Mouse (Mus musculus): ENCODE data around the gene 2510009E07Rik. TPM values are rescaled to one million over a fixed set of nuclear protein-coding genes. Genes with fewer than 3 reads are reported as not detected.

Gene 2510009E07Rik
- polyA plus RNA-seq, 1 experiment from 2014 or later = 27.0 TPM

DNA sequence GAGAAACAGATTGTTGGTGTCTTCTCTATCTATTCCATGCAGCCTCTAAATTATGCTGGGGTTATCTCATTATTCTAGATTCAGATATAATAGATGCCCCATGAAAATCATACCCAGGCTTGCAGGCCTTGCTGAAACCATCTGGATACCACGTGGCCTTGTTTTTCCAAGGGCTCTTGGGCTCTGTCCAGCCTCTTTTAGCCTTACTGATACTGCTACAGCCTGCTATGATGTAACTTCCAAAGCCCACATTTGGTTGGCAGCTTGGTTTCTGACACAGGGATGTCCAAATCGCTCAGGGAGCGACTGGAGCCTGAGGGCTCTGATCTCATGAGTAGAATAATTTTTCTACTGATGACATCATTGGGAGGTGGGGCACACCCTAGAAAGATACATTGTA is 48.5 kb downstream of the 2510009E07Rik start:
- Histone ChIP-seq H3K4me1 (peaks cover 11% of the 10 kb centered on the region), H3K4me2 (replicated peaks) (no peak overlapping the region), H3K9ac (no peak overlapping the region), H3K27ac (no peak overlapping the region), H3K27me3 (no peaks in the 10 kb centered on the region), H3K9me3 (no peaks in the 10 kb centered on the region), H3K4me3 (no peak overlapping the region), H3K36me3 (no peaks in the 10 kb centered on the region)
- no peak for ATAC-seq (ENCODE audit: insufficient number of reproducible peaks, insufficient read depth, low FRiP score, low TSS enrichment)
- 79% methylated on average over 3 of the region's 3 CpGs for WGBS

DNA sequence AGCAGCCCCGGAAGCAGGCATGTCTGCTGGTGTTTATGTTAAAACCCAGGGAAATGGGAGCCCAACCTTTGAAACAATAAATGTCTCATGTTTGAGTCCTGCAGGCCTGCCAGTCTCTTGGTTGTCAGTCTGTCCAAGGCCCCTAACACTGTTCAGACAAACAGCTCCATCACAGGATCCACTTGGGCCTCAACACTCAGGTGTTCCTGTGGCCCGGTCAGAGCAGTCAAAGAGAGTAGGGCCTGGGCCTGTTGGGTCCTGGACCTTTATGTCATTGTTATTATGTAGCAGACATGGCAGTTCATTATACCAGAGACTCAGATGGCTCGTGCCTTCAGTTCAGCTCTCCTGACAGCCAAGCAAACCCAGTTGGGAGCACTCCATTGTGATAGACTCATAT is 49.9 kb downstream of the 2510009E07Rik start:
- Histone ChIP-seq H3K4me3 (no peak overlapping the region), H3K9me3 (no peaks in the 10 kb centered on the region), H3K4me2 (replicated peaks) (no peak overlapping the region), H3K27ac (peak overlapping the region; percentile 66; the same call in 1 of the 2 replicates), H3K36me3 (no peaks in the 10 kb centered on the region), H3K27me3 (no peaks in the 10 kb centered on the region), H3K4me1 (peaks cover 11% of the 10 kb centered on the region), H3K9ac (no peak overlapping the region)
- WGBS = 69% methylated on average over 3 of the region's 3 CpGs
- no peak for ATAC-seq (ENCODE audit: insufficient number of reproducible peaks, insufficient read depth, low FRiP score, low TSS enrichment)

DNA sequence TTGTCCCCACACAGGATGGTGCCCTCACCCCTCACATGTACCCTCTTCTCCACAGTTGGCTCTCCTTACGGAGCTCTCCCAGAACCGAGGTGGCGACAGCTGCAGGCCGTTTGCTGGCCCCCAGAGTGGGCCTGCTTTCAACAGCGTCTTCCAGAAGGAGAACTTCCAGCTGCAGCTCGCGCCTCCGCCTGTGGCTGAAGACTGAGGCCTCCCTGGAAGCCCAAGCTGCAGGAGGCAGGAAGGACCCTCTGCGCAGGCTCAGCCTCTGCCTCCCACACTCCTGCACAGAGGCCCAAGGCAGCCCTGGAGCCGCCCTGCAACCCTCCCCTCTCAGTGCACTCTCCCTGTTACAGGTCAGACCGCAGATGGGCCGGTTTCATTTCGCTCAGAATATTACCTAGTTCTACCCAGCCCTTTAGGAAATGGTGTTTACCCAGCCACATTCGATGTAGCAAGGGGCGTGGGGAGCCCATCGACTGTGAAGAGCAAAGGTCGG is 50.4 kb downstream of the 2510009E07Rik start:
- WGBS = 36% methylated on average over 17 of the region's 17 CpGs
- Histone ChIP-seq H3K27ac (peak overlapping the region; percentile 66), H3K4me2 (replicated peaks) (no peak overlapping the region; the same call in 1 of the 2 replicates), H3K9me3 (no peaks in the 10 kb centered on the region), H3K4me3 (no peak overlapping the region), H3K9ac (no peak overlapping the region), H3K36me3 (no peaks in the 10 kb centered on the region), H3K4me1 (peaks cover 11% of the 10 kb centered on the region), H3K27me3 (no peaks in the 10 kb centered on the region)
- no peak for ATAC-seq (ENCODE audit: insufficient number of reproducible peaks, insufficient read depth, low FRiP score, low TSS enrichment)

DNA sequence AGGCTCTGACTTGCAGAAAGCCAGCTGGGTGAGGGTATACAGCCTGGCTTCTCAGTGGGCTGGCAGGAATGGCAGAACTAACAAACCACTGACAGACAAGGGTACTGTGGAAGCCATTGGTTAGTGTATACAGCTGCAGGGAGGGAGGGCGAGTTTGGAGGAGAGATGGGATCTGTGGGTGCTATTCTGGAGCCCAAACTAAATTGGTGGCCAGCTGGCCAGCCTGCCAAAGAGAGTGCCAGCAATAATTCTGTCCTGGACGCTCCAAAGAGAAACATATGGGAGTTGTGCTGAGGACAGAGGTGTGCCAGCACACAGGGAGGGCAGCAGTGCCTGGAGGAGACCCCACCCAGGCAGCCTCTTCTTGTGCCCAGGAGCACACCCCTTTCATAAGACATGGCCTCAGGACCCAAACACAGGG is 50.8 kb downstream of the 2510009E07Rik start:
- Histone ChIP-seq H3K9me3 (no peaks in the 10 kb centered on the region), H3K9ac (no peak overlapping the region), H3K36me3 (no peaks in the 10 kb centered on the region), H3K27ac (peak overlapping the region; percentile 66), H3K27me3 (no peaks in the 10 kb centered on the region), H3K4me1 (peaks cover 11% of the 10 kb centered on the region), H3K4me2 (replicated peaks) (no peak overlapping the region; the same call in 1 of the 2 replicates), H3K4me3 (no peak overlapping the region)
- no peak for ATAC-seq (ENCODE audit: insufficient number of reproducible peaks, insufficient read depth, low FRiP score, low TSS enrichment)
- WGBS = 74% methylated on average over 2 of the region's 2 CpGs

DNA sequence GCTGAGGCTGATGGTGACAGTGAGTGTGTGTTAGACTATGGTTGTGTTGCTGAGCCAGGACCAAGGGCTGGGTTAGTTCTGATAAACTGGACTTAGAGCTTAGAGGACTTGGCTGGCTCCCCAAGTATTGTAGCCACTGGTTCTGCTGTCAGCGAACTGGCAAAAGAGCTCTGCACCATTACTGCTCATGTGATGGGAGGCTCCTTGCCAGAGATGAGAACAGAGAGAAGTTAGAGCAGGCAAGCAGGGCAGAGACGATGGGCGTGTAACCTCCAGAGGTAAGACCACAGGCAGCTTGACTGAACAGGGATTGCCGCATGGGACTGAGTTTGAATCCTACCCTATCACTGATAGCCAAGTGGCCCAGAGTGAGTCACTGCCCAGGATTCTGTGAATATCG is 51.6 kb downstream of the 2510009E07Rik start:
- no peak for ATAC-seq (ENCODE audit: insufficient number of reproducible peaks, insufficient read depth, low FRiP score, low TSS enrichment)
- Histone ChIP-seq H3K9ac (no peak overlapping the region), H3K4me2 (replicated peaks) (no peak overlapping the region), H3K4me3 (no peak overlapping the region), H3K4me1 (peaks cover 11% of the 10 kb centered on the region), H3K36me3 (no peaks in the 10 kb centered on the region), H3K27ac (no peak overlapping the region), H3K9me3 (no peaks in the 10 kb centered on the region), H3K27me3 (no peaks in the 10 kb centered on the region)
- WGBS = 93% methylated on average over 5 of the region's 5 CpGs

DNA sequence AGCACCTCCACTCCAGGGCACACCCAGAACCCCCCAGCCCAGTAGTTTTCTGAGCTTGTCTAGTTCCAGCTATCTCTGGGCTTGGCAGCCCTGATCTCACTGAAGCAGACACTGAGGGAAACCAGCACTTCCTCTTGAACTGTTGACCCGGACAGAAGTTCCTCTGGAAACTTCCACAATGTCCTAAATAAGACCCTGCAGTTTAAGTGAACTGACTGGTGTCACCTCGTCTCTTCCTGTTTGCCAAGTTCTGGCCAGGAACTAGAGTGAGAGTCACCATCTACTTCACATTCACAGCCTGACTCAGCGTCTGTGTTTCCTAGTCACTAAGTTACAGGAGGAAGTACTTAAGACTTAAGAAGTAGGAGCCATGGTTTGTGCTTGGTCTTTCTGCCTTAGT is 52.5 kb downstream of the 2510009E07Rik start:
- WGBS = 74% methylated on average over 3 of the region's 3 CpGs
- Histone ChIP-seq H3K4me3 (no peak overlapping the region), H3K27me3 (no peaks in the 10 kb centered on the region), H3K4me2 (replicated peaks) (no peak overlapping the region), H3K4me1 (peaks cover 11% of the 10 kb centered on the region), H3K9me3 (no peaks in the 10 kb centered on the region), H3K9ac (no peak overlapping the region), H3K36me3 (no peaks in the 10 kb centered on the region), H3K27ac (0 out of 2 replicates have a peak overlapping the region, but pooled peaks have one; percentile 52)
- ATAC-seq (ENCODE audit: insufficient number of reproducible peaks, insufficient read depth, low FRiP score, low TSS enrichment) = no peak

DNA sequence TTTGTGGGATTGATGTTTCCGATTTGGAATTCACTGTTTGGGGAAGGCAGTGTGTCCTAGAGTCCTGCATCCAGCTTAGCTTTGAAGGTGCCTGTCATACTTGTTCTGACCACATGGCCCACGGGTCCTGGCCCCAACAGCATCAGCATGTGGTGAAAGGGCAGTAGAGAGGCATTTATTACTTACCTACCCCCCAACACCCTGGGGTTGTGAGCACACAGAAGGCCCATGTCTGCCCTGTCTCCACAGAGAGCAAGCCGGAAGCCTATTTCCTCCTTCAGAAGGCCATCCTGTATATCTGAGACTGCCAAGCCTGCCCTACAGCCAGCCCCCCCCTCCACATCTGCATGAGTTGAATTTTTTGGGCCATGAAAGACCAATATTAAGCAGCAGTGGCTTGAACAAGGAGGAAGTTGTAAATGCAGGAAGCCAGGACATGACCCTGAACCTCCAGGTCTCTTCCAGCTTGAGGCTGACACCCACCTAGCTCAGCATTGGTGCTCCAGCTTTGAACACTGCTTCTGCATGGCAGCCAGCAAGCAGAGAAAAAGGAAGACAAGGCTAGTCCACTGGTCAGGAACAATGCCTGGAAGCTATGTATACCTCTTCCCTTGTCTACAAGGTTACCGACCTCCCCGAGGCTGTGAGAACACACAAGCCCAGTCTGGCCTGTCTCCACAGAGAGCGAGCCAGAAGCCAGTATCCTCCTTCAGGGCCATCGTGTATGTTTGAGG is 53.5 kb downstream of the 2510009E07Rik start:
- ATAC-seq (ENCODE audit: insufficient number of reproducible peaks, insufficient read depth, low FRiP score, low TSS enrichment) = no peak
- Histone ChIP-seq H3K4me1 (peaks cover 11% of the 10 kb centered on the region), H3K9me3 (no peaks in the 10 kb centered on the region), H3K4me3 (no peak overlapping the region), H3K36me3 (no peaks in the 10 kb centered on the region), H3K9ac (no peak overlapping the region), H3K27me3 (no peaks in the 10 kb centered on the region), H3K27ac (no peak overlapping the region), H3K4me2 (replicated peaks) (no peak overlapping the region)
- 80% methylated on average over 7 of the region's 7 CpGs for WGBS

DNA sequence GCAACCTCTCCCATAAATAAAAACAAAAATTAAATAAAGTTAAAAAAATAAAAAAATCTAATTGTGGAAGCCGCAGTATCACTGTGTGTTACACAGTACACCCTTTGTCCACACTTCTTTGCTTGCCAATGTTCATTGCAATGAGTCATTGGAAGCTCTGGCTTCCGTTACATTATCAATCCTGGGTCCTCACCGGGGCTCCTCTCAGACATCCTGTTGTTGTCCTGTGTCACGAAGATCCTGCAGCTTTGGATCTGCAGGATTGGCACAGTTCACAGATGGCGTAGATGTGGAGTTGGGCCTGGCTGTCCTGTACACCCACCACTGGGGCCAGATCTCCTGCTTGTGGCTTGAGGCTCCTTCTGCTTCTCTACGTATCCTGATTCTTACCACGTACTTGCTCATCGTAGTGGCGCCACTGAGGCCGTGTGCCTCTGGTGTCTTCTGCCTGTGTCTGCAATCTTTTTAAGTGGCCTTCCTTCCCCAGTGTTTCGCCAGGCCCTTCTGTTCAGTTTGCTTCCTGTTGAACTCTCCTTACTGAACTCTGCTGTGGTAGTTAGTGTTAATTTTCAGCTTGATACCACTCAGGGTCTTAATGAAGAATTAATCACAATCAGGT is 57.2 kb downstream of the 2510009E07Rik start:
- Histone ChIP-seq H3K9me3 (no peaks in the 10 kb centered on the region), H3K4me1 (no peaks in the 10 kb centered on the region), H3K4me2 (replicated peaks) (no peak overlapping the region), H3K27me3 (no peaks in the 10 kb centered on the region), H3K27ac (no peak overlapping the region), H3K9ac (no peak overlapping the region), H3K4me3 (no peak overlapping the region), H3K36me3 (no peaks in the 10 kb centered on the region)
- no peak for ATAC-seq (ENCODE audit: insufficient number of reproducible peaks, insufficient read depth, low FRiP score, low TSS enrichment)
- WGBS = 85% methylated on average over 11 of the region's 11 CpGs

DNA sequence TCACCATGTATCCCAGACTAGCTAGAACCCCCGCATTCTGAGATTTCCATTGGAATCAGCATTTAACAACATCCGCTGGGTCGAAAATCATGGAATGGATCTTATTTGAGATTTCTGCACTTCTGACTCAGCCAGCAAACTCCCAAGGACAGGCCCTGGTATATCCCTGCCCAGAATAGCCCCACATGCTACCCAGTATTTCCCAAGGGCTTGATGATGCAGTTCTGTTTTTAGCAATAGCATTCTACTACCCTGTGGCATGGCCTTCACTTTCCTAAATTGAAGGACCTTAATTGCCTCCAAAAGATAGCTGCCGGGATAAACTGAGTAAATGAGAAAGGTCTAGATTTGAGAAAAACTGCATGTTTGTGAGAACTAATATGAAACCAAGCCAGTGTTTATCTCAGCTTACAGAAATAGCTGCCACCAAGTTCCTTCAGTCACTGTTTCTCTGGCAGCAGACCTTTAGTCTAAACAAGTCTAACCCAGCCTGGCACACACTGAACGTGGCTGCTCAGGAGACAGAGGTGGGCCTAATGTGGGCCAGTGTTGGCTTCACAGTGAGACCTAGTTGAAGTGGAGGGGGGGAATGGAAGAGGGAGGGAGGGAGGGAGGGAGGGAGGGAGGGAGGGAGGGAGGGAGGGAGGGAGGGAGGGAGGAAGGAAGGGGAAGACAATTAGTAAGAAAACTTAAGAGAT is 58.2 kb downstream of the 2510009E07Rik start:
- Histone ChIP-seq H3K27me3 (no peaks in the 10 kb centered on the region), H3K4me3 (no peak overlapping the region), H3K9ac (no peak overlapping the region), H3K36me3 (no peaks in the 10 kb centered on the region), H3K4me1 (no peaks in the 10 kb centered on the region), H3K9me3 (no peaks in the 10 kb centered on the region), H3K4me2 (replicated peaks) (no peak overlapping the region), H3K27ac (no peak overlapping the region)
- WGBS = 83% methylated on average over 5 of the region's 5 CpGs
- ATAC-seq (ENCODE audit: insufficient number of reproducible peaks, insufficient read depth, low FRiP score, low TSS enrichment) = no peak

DNA sequence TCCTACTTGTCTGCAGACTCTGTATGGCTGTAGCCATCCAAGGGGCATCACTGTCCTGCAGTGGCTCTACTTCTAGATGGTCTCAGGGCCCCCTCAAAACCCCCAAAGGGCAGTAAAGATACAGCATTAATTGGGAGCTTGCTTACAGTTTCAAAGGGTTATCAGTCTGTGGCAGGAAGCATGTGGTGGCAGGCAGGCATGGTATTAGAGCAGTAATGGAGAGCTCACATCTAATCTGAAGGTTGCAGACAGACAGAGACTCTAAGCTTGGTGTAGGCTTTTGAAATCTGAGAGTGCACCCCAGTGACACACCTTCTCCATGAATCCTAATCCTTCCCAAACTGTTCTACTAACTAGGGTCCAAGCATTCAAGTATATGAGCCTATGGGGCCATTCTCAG is 60.0 kb downstream of the 2510009E07Rik start:
- Histone ChIP-seq H3K9me3 (no peaks in the 10 kb centered on the region), H3K4me1 (no peaks in the 10 kb centered on the region), H3K4me2 (replicated peaks) (no peak overlapping the region), H3K9ac (no peak overlapping the region), H3K27me3 (no peaks in the 10 kb centered on the region), H3K36me3 (no peaks in the 10 kb centered on the region), H3K4me3 (no peak overlapping the region), H3K27ac (no peak overlapping the region)
- ATAC-seq (ENCODE audit: insufficient number of reproducible peaks, insufficient read depth, low FRiP score, low TSS enrichment) = no peak

DNA sequence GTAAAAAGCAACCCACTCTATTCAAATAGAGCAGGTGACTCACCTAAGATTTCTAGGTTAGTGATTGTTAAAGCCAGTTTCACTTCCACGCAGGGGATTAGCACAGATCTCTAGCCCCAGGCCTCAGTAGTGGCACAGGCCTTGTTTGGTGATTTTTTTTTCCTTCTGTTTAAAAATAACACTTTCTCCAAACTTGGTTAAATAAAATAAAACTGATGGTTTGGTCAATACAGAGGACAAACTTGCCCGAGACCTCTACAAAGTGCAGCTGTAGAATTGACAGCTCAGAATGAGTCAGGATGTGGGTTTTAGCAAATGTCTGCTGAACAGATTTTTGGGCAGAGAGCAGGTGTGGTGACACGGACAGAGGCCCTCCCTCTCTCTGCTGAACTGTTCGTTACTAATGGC is 62.6 kb downstream of the 2510009E07Rik start:
- H3K4me3 ChIP-seq = no peak overlapping the region
- no peaks in the 10 kb centered on the region for H3K27me3 ChIP-seq
- no peak overlapping the region for H3K9ac ChIP-seq
- peaks cover 18% of the 10 kb centered on the region for H3K4me1 ChIP-seq
- no peaks in the 10 kb centered on the region for H3K9me3 ChIP-seq
- no peaks in the 10 kb centered on the region for H3K36me3 ChIP-seq
- WGBS = 72% methylated on average over 4 of the region's 4 CpGs
- H3K27ac ChIP-seq = no peak overlapping the region
- ATAC-seq (ENCODE audit: insufficient number of reproducible peaks, insufficient read depth, low FRiP score, low TSS enrichment) = no peak
- H3K4me2 ChIP-seq (replicated peaks) = no peak overlapping the region

DNA sequence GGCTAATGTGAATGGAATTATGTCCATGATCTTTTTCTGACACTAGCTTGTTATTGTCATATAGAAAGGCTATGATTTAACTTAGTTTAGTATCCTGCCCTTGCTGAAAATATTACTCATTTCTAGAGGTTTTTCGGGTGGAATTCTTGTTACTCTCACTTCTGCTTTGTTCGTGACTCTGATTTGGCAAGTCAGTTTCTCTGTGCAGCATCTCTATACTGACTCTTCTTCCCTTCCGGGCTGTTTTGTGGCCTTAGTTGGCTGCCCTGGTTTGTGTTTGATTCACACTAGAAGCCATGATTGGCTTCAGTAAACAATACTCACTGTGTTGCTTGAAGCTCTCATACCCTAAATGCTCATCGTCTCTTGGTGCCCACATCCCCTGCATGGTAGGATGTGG is 63.9 kb downstream of the 2510009E07Rik start:
- no peak for ATAC-seq (ENCODE audit: insufficient number of reproducible peaks, insufficient read depth, low FRiP score, low TSS enrichment)
- Histone ChIP-seq H3K4me2 (replicated peaks) (no peak overlapping the region), H3K9me3 (no peaks in the 10 kb centered on the region), H3K27me3 (no peaks in the 10 kb centered on the region), H3K27ac (no peak overlapping the region), H3K36me3 (no peaks in the 10 kb centered on the region), H3K9ac (no peak overlapping the region), H3K4me1 (peaks cover 18% of the 10 kb centered on the region), H3K4me3 (no peak overlapping the region)
- 85% methylated on average over 4 of the region's 4 CpGs for WGBS
